Mouse (Mus musculus): ENCODE data around the gene Kdm5b.

- TF ChIP-seq POLR2A (IDR thresholded peaks at IDR 0.05; ENCODE audit: insufficient read length, low read depth), result no peak
- no peak for TF ChIP-seq TCF12 (IDR thresholded peaks at IDR 0.05; ENCODE audit: insufficient read depth, poor library complexity, severe bottlenecking)
- TF ChIP-seq E2F4 (IDR thresholded peaks at IDR 0.05; ENCODE audit: insufficient read depth), result no peak
- TF ChIP-seq POLR2AphosphoS2 (IDR thresholded peaks at IDR 0.05; ENCODE audit: insufficient read length, low read depth), result no peak
- TF ChIP-seq MYOD1 (IDR thresholded peaks at IDR 0.05; ENCODE audit: control insufficient read depth in 1 of 3, insufficient read length in 2 of 3, low read depth in 2 of 3), result no peak
- no peak for TF ChIP-seq SRF (IDR thresholded peaks at IDR 0.05; ENCODE audit: control insufficient read depth, insufficient read length, low read depth)
Observed at GRCm38 (mm10) chr1:134577384-134578120, 17.6 kb downstream of the Kdm5b start.
